Mouse (Mus musculus) brain, embryonic 14.5 days (tissue): Measurements from ENCODE around the gene Ankrd27.

Source experiments
- CTCF ChIP-seq: fragments of 200-500 bp; IDR thresholded peaks from 2 replicates; pipeline ENCODE4 v1.5.1; 2012; ENCODE audit warnings: inconsistent platforms, mild to moderate bottlenecking, moderate library complexity, borderline replicate concordance; ENCODE audit not compliant: insufficient read depth, insufficient read length; ENCODE audit errors: extremely low read depth
- POLR2A ChIP-seq: fragments of 200-500 bp; IDR thresholded peaks from 2 replicates; pipeline ENCODE4 v1.6.1; 2012; ENCODE audit warnings: mild to moderate bottlenecking, inconsistent platforms, borderline replicate concordance; ENCODE audit not compliant: poor library complexity, insufficient read depth, insufficient read length, severe bottlenecking; ENCODE audit errors: extremely low read depth

GRCm38 (mm10) chr7:35564067-35564865 lies 21.8 kb upstream of the Ankrd27 start:
- TF ChIP-seq POLR2A (no peak), CTCF (no peak)
